Mouse (Mus musculus): ENCODE data around the gene Gm17067.
"Not testable (repeated sequence)": the region's sequence is repeated elsewhere in the genome, so short reads cannot be mapped to it uniquely, and the experiment has no call there.

Gene Gm17067

GRCm38 (mm10) chr7:42726917-42727316 is at the start of gene Gm17067:
TSS of gene Gm17067 (minus strand) at chr7:42727017.
- in situ Hi-C loops (cut with MboI, MseI) = not testable (repeated sequence)

- in situ Hi-C loops (cut with MboI, MseI) = loop anchor here (5.0 kb wide), 1 partner anchor 127 kb away; no protein-coding TSS in a partner anchor
Measured at GRCm38 (mm10) chr7:42749836-42750235, 23.0 kb upstream of the Gm17067 start.

GRCm38 (mm10) chr7:42738536-42739210 is 11.9 kb upstream of the Gm17067 start:
- in situ Hi-C loops (cut with MboI, MseI) = no loop called here

GRCm38 (mm10) chr7:42693251-42693650 is 33.6 kb downstream of the Gm17067 start:
- in situ Hi-C loops (cut with MboI, MseI) = not testable (repeated sequence)

- in situ Hi-C loops (cut with MboI, MseI) = not testable (repeated sequence)
Measured at GRCm38 (mm10) chr7:42692362-42693158, 34.3 kb downstream of the Gm17067 start, which contains the start of gene Zfp975. TSS of gene Zfp975 (minus strand) at chr7:42692742.

- in situ Hi-C loops (cut with MboI, MseI) = not testable (repeated sequence)
Measured at GRCm38 (mm10) chr7:42680081-42680480, 46.7 kb downstream of the Gm17067 start.

- in situ Hi-C loops (cut with MboI, MseI) = not testable (repeated sequence)
Measured at GRCm38 (mm10) chr7:42679646-42680045, 47.2 kb downstream of the Gm17067 start.

GRCm38 (mm10) chr7:42660140-42660539 is 66.7 kb downstream of the Gm17067 start:
- in situ Hi-C loops (cut with MboI, MseI) = not testable (repeated sequence)
